Comparison of ENCODE assay signal across 12 mouse cellular contexts in genomic region chr5:44626114-44626513, GRCm38 (mm10).
DNase-seq lines count a peak whose midpoint lies in the region; ATAC-seq lines count a peak whose summit lies in the region.
"Had no signal": no experiment of that assay in that cellular context is flagged by ENCODE, and none has a peak within 500 bp of the region (broad histone marks: within the 10 kb centered on the region; RNA-seq: fewer than 3 reads in every experiment).

No protein-coding gene starts in this region.

- no peaks in the 10 kb centered on the region for H3K9me3 ChIP-seq in heart, embryonic 10.5 days
- no peaks in the 10 kb centered on the region for H3K9me3 ChIP-seq in kidney, embryonic 15.5 days (replicated peaks)

- no peaks in the 10 kb centered on the region for H3K27me3 ChIP-seq in heart, embryonic 10.5 days (ENCODE audit: insufficient read depth, poor library complexity, severe bottlenecking)
- no peaks in the 10 kb centered on the region for H3K27me3 ChIP-seq in kidney, embryonic 15.5 days

- DNase-seq in heart, adult 18-20 months: peak; percentile 55 to 60
- DNase-seq in heart, embryonic 10.5 days (ENCODE audit: low spot score): no peak
- DNase-seq in testis, postnatal 10 days (ENCODE audit: low spot score): peak; percentile 47
- DNase-seq in testis, postnatal 14 days (ENCODE audit: low spot score): no peak
- DNase-seq in urinary bladder, adult 18-20 months (ENCODE audit: low spot score in 2 of 2): no peak
- DNase-seq: cerebellum, postnatal 36 days had no signal

- H3K27ac ChIP-seq in heart, embryonic 10.5 days: no peak overlapping the region
- peak overlapping the region; percentile 48 for H3K27ac ChIP-seq in kidney, embryonic 15.5 days

- no peak for ATAC-seq in kidney, embryonic 15.5 days (replicated peaks; ENCODE audit: low FRiP score)
- ATAC-seq in erythroid progenitor cell, adult 5-6 weeks (replicated peaks; ENCODE audit: low FRiP score, poor library complexity, severe bottlenecking): no peak
- ATAC-seq: CD4-positive, CD25-positive, alpha-beta regulatory T cell, adult 4 months; inflammation-experienced regulatory T-cells, adult 6 months; Patski had no signal

- H3K4me3 ChIP-seq in heart, embryonic 10.5 days: no peak overlapping the region
- H3K4me3 ChIP-seq in kidney, embryonic 15.5 days (replicated peaks): no peak overlapping the region
- H3K4me3 ChIP-seq: erythroblast, embryonic 14.5 days had no signal

- H3K4me2 ChIP-seq in kidney, embryonic 15.5 days: no peak overlapping the region

- no peaks in the 10 kb centered on the region for H3K4me1 ChIP-seq in heart, embryonic 10.5 days
- H3K4me1 ChIP-seq in kidney, embryonic 15.5 days: peaks cover 8% of the 10 kb centered on the region; the same call in 1 of the 2 replicates

- H3K9ac ChIP-seq in kidney, embryonic 15.5 days: no peak overlapping the region

- WGBS in heart, embryonic 10.5 days: 57% methylated on average over 2 of the region's 2 CpGs
- WGBS in kidney, embryonic 15.5 days: 65% methylated on average over 2 of the region's 2 CpGs

- H3K36me3 ChIP-seq in heart, embryonic 10.5 days: no peaks in the 10 kb centered on the region
- no peaks in the 10 kb centered on the region for H3K36me3 ChIP-seq in kidney, embryonic 15.5 days

Comparison
In these comparisons a context has a peak if more than half of its experiments do, and no peak if none do; other contexts are left out.
1. DNase-seq: peak in heart, adult 18-20 months (2 of 2) and testis, postnatal 10 days (single experiment); none in heart, embryonic 10.5 days (single experiment), testis, postnatal 14 days (single experiment) and urinary bladder, adult 18-20 months (0 of 2).